Mouse (Mus musculus): ENCODE data around the gene Matn3.

DNA sequence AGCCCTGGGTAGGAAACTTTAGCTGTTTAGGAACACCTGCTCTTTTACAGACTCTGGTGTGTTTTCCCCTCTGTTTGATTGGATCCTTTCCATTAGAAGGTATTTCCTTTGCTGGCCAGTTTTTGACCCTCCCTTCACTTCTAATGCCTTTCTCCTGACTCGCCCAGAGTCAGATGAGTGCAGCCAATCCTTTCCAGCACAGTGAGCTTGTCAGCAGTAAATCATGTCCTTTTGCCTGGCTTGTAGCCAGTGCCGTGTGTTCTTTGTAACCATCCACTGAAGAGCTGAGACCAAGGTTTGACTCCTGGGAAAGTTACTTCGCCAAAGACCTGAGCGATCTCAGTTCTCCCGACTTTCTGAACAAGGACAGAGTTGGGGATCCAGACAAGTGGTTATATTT lies 12.4 kb upstream of the Matn3 start:
- no peak for TF ChIP-seq CTCF (IDR thresholded peaks at IDR 0.05; ENCODE audit: extremely low read depth, insufficient read depth, insufficient read length, insufficient replicate concordance)
- TF ChIP-seq POLR2A (IDR thresholded peaks at IDR 0.05; ENCODE audit: low read depth, low read length), result no peak

All from spleen, adult 2 months (tissue).